19 mouse cellular contexts compared by ENCODE assay signal in the genomic region with DNA sequence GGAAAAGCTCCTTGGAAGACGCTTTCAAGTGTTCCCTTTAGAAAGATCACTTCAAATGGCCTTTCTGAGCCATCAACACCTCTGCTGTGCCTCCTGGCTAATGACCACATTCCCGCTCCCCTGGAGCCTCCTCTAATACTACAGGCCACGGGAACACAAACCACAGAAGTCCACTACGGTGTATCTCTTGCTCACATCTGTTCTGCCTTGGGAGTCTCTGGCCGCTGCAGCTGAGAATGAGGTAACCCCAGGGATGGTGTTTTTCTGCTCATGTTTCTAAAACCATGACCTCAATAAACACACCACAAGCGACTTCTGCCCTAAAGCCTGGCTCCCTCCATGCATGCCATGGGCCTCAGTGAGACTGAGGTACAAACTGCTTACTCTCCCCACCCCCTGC. TPM values are rescaled to one million over a fixed set of nuclear protein-coding genes. Genes with fewer than 3 reads are reported as not detected.
A peak's percentile ranks its signal among the peaks of the same experiment; 100 is the strongest.
DNase-seq lines count a peak whose midpoint lies in the region; ATAC-seq and TF ChIP-seq lines count a peak whose summit lies in the region.
"Had no signal": no experiment of that assay in that cellular context is flagged by ENCODE, and none has a peak within 500 bp of the region (broad histone marks: within the 10 kb centered on the region; RNA-seq: fewer than 3 reads in every experiment).

No protein-coding gene starts in this region.

- H3K9me3 ChIP-seq in heart, embryonic 12.5 days (replicated peaks) = no peaks in the 10 kb centered on the region
- H3K9me3 ChIP-seq: embryonic facial prominence, embryonic 10.5 days; embryonic facial prominence, embryonic 12.5 days; forebrain, embryonic 10.5 days; forebrain, embryonic 12.5 days had no signal

- 58% methylated on average over 6 of the region's 6 CpGs for WGBS in cerebellum, adult 2 months
- 48% methylated on average over 6 of the region's 6 CpGs for WGBS in heart, embryonic 12.5 days

- no peak overlapping the region for H3K4me2 ChIP-seq in heart, embryonic 12.5 days
- H3K4me2 ChIP-seq: embryonic facial prominence, embryonic 12.5 days; forebrain, embryonic 12.5 days had no signal

- no peak overlapping the region for H3ac ChIP-seq in C2C12 (ENCODE audit: control insufficient read depth, insufficient read length, low read depth)

- no peak for TF ChIP-seq CTCF in cerebellum, adult 2 months (IDR thresholded peaks at IDR 0.05; ENCODE audit: borderline replicate concordance, insufficient read depth, low read depth, low read length)
- no peak for TF ChIP-seq CTCF in C2C12 (IDR thresholded peaks at IDR 0.05; ENCODE audit: control insufficient read depth, insufficient read depth, insufficient read length)
- TF ChIP-seq CTCF in Patski (IDR thresholded peaks at IDR 0.05) = no peak

- H3K27ac ChIP-seq in cerebellum, adult 2 months (ENCODE audit: insufficient read depth, low read length) = peak overlapping the region; percentile 23
- H3K27ac ChIP-seq in heart, embryonic 12.5 days (ENCODE audit: poor library complexity, severe bottlenecking) = no peak overlapping the region
- H3K27ac ChIP-seq: embryonic facial prominence, embryonic 10.5 days; embryonic facial prominence, embryonic 12.5 days; forebrain, embryonic 10.5 days; forebrain, embryonic 12.5 days had no signal

- H3K9ac ChIP-seq in heart, embryonic 12.5 days = no peak overlapping the region
- H3K9ac ChIP-seq: embryonic facial prominence, embryonic 12.5 days; forebrain, embryonic 12.5 days had no signal

- H3K36me3 ChIP-seq in C2C12 (ENCODE audit: control insufficient read depth, insufficient read depth) = no peaks in the 10 kb centered on the region
- peaks cover 55% of the 10 kb centered on the region for H3K36me3 ChIP-seq in heart, embryonic 12.5 days

- ATAC-seq in Patski = peak; percentile 72
- ATAC-seq in activated CD4-positive, CD25-positive, alpha-beta regulatory T cell, adult 4 months = no peak
- ATAC-seq in heart, embryonic 12.5 days (ENCODE audit: insufficient number of reproducible peaks, low FRiP score) = no peak
- ATAC-seq: forebrain, embryonic 14.5 days had no signal

- POLR2A ChIA-PET in Patski (lab: Charles Lee) = no interaction called here

- no peaks in the 10 kb centered on the region for H3K79me3 ChIP-seq in C2C12 (ENCODE audit: low read depth)

- in situ Hi-C loops in Patski (cut with MboI; ENCODE audit: low pct_unique_long_range_greater_than_20kb) = no loop called here

- H3K79me2 ChIP-seq in C2C12 (ENCODE audit: control insufficient read depth, insufficient read depth) = no peaks in the 10 kb centered on the region

- TF ChIP-seq POLR2A in cerebellum, adult 2 months (IDR thresholded peaks at IDR 0.05; ENCODE audit: borderline replicate concordance, insufficient read depth, low read length) = no peak

- DNase-seq in cerebellum, adult 2 months = no peak
- no peak for DNase-seq in cerebellum, adult 9-11 months
- peak; percentile 19 for DNase-seq in 3134 (ENCODE audit: extremely low read depth, insufficient read length, low spot score)
- DNase-seq in Patski (ENCODE audit: low read depth, low spot score) = peak; percentile 86
- no peak for DNase-seq in layer of hippocampus, postnatal 14 days (ENCODE audit: low spot score in 2 of 2)
- DNase-seq: adrenal gland, adult 8-10 months; adrenal gland, postnatal 14 days; adrenal gland, postnatal 36 days; B cell, adult 2 months; cerebellum, adult 11-12 months; cerebellum, adult 8-10 months had no signal

- CTCF ChIA-PET in Patski (lab: Charles Lee) = interaction anchor here (1.4 kb wide), 1 partner anchor 22 kb away, joined by 3 read pairs; no protein-coding TSS in a partner anchor

- H3K4me3 ChIP-seq in cerebellum, adult 2 months (replicated peaks; ENCODE audit: insufficient read depth, low read depth, low read length) = no peak overlapping the region
- H3K4me3 ChIP-seq in C2C12 (ENCODE audit: insufficient read depth, poor library complexity, severe bottlenecking) = no peak overlapping the region
- H3K4me3 ChIP-seq in heart, embryonic 12.5 days = no peak overlapping the region
- H3K4me3 ChIP-seq: embryonic facial prominence, embryonic 10.5 days; embryonic facial prominence, embryonic 12.5 days; forebrain, embryonic 10.5 days; forebrain, embryonic 12.5 days had no signal

- no peaks in the 10 kb centered on the region for H3K27me3 ChIP-seq in cerebellum, adult 2 months (ENCODE audit: control insufficient read depth, insufficient read depth, low read length)
- H3K27me3 ChIP-seq in C2C12 (ENCODE audit: control insufficient read depth, insufficient read depth, insufficient read length) (no peaks in the 10 kb centered on the region), Patski (no peaks in the 10 kb centered on the region)
- H3K27me3 ChIP-seq in heart, embryonic 12.5 days (replicated peaks) = no peaks in the 10 kb centered on the region
- H3K27me3 ChIP-seq: embryonic facial prominence, embryonic 12.5 days; forebrain, embryonic 12.5 days had no signal

- peaks cover 29% of the 10 kb centered on the region for H3K4me1 ChIP-seq in cerebellum, adult 2 months (ENCODE audit: control insufficient read depth, insufficient read depth, low read length)
- peaks cover 6% of the 10 kb centered on the region for H3K4me1 ChIP-seq in heart, embryonic 12.5 days (replicated peaks)
- H3K4me1 ChIP-seq: embryonic facial prominence, embryonic 12.5 days had no signal

TF ChIP-seq in C2C12, 6 proteins besides CTCF, POLR2A, EP300 and RAD21:
- peak; percentile 12 for TF ChIP-seq MYOD1 (IDR thresholded peaks at IDR 0.05; ENCODE audit: control insufficient read depth, insufficient read length, low read depth)
- no peak for TF ChIP-seq MYOG (IDR thresholded peaks at IDR 0.05; ENCODE audit: control insufficient read depth, extremely low read depth, insufficient read length)
- peak; percentile 21 for TF ChIP-seq MAX (IDR thresholded peaks at IDR 0.05)

RNA-seq across cellular contexts. Expression of a gene that starts 30.8 kb away (rescaled TPM):
- polyA plus RNA-seq in cerebellum, adult 2 months (2012; rRNA removed) = 114 and 116 TPM in 2 replicates
- 47.8 TPM for polyA plus RNA-seq in C2C12 (2012; fragmentation: generic; extraction: Trizol)
- polyA plus RNA-seq in Patski (2021) = 168 TPM
- total RNA-seq in layer of hippocampus, postnatal 14 days (2021) = 100 to 1,000 TPM; 111 to 117 TPM
- polyA plus RNA-seq in activated CD4-positive, CD25-positive, alpha-beta regulatory T cell, adult 4 months (2017; shearing (Covaris generic)) = 10 to 100 TPM; 88.1 to 96.5 TPM
- polyA plus RNA-seq in heart, embryonic 12.5 days (2016; fragmentation: Nextera tagmentation; extraction: Ambion mirVana) = 260 and 270 TPM in 2 replicates

Comparison
In these comparisons a context has a peak if more than half of its experiments do, and no peak if none do; other contexts are left out.
1. DNase-seq: peak in 3134 (single experiment) and Patski (single experiment); none in cerebellum, adult 2 months (0 of 2), cerebellum, adult 9-11 months (single experiment) and layer of hippocampus, postnatal 14 days (0 of 2).